10 mouse cellular contexts compared by ENCODE assay signal in genomic region chr5:144125979-144126755, GRCm38 (mm10). TPM values are rescaled to one million over a fixed set of nuclear protein-coding genes. Genes with fewer than 3 reads are reported as not detected.
DNase-seq lines count a peak whose midpoint lies in the region; ATAC-seq lines count a peak whose summit lies in the region.
"Had no signal": no experiment of that assay in that cellular context is flagged by ENCODE, and none has a peak within 500 bp of the region (broad histone marks: within the 10 kb centered on the region; RNA-seq: fewer than 3 reads in every experiment).

No protein-coding gene starts in this region.

- H3K36me3 ChIP-seq in hindbrain, embryonic 13.5 days: peaks cover 17% of the 10 kb centered on the region
- no peaks in the 10 kb centered on the region for H3K36me3 ChIP-seq in hindbrain, embryonic 11.5 days (ENCODE audit: control insufficient read depth, insufficient read depth, low read length)

- no peaks in the 10 kb centered on the region for H3K9me3 ChIP-seq in hindbrain, embryonic 13.5 days
- no peaks in the 10 kb centered on the region for H3K9me3 ChIP-seq in hindbrain, embryonic 11.5 days (ENCODE audit: control insufficient read depth, low read length)
- H3K9me3 ChIP-seq: embryonic facial prominence, embryonic 13.5 days had no signal

- H3K4me2 ChIP-seq in hindbrain, embryonic 13.5 days: no peak overlapping the region
- H3K4me2 ChIP-seq in hindbrain, embryonic 11.5 days (replicated peaks; ENCODE audit: low read depth, low read length): no peak overlapping the region
- H3K4me2 ChIP-seq: embryonic facial prominence, embryonic 13.5 days had no signal

- no peak for ATAC-seq in hindbrain, embryonic 13.5 days (ENCODE audit: low FRiP score)
- no peak for ATAC-seq in hindbrain, embryonic 11.5 days (ENCODE audit: low FRiP score)
- ATAC-seq in common myeloid progenitor, adult 5-6 weeks (replicated peaks; ENCODE audit: low read depth, poor library complexity, severe bottlenecking): peak; percentile 90
- peak; percentile 57; the same call in 1 of the 2 replicates for ATAC-seq in neutrophil, adult 5-6 weeks (ENCODE audit: extremely low read depth, insufficient number of reproducible peaks, low FRiP score, poor library complexity, severe bottlenecking)

- WGBS in hindbrain, embryonic 13.5 days: 79% methylated on average over 9 of the region's 9 CpGs
- WGBS in hindbrain, embryonic 11.5 days: 91% methylated on average over 9 of the region's 9 CpGs

- no peak overlapping the region for H3K4me3 ChIP-seq in hindbrain, embryonic 13.5 days
- no peak overlapping the region for H3K4me3 ChIP-seq in hindbrain, embryonic 11.5 days (ENCODE audit: low read depth, low read length)
- H3K4me3 ChIP-seq: embryonic facial prominence, embryonic 13.5 days had no signal

- no peak for DNase-seq in hindbrain, embryonic 11.5 days (ENCODE audit: low spot score)
- peak; percentile 65 for DNase-seq in CD4-positive helper T cell, adult 2 months (ENCODE audit: low read depth, low spot score)
- DNase-seq in ovary, adult 18-20 months (ENCODE audit: low spot score): no peak
- DNase-seq in cerebellum, postnatal 36 days: no peak
- no peak for DNase-seq in right cerebral cortex, postnatal 14 days

- peak overlapping the region; percentile 5; the same call in 1 of the 2 replicates for H3K27ac ChIP-seq in hindbrain, embryonic 13.5 days
- no peak overlapping the region for H3K27ac ChIP-seq in hindbrain, embryonic 11.5 days (ENCODE audit: low read depth, low read length)
- H3K27ac ChIP-seq: embryonic facial prominence, embryonic 13.5 days; macrophage had no signal

- no peaks in the 10 kb centered on the region for H3K27me3 ChIP-seq in hindbrain, embryonic 13.5 days
- no peaks in the 10 kb centered on the region for H3K27me3 ChIP-seq in hindbrain, embryonic 11.5 days (ENCODE audit: control insufficient read depth, insufficient read depth, low read length)
- H3K27me3 ChIP-seq: embryonic facial prominence, embryonic 13.5 days had no signal

- H3K9ac ChIP-seq in hindbrain, embryonic 13.5 days: no peak overlapping the region
- H3K9ac ChIP-seq in hindbrain, embryonic 11.5 days (ENCODE audit: low read depth, low read length): no peak overlapping the region
- H3K9ac ChIP-seq: embryonic facial prominence, embryonic 13.5 days had no signal

- H3K4me1 ChIP-seq in hindbrain, embryonic 13.5 days (replicated peaks): peaks cover 27% of the 10 kb centered on the region
- H3K4me1 ChIP-seq in hindbrain, embryonic 11.5 days (replicated peaks; ENCODE audit: control insufficient read depth, insufficient read depth, low read length): no peaks in the 10 kb centered on the region

RNA-seq across cellular contexts. Expression of gene Lmtk2, which starts 25.9 kb away (rescaled TPM):
- 7.2 and 7.5 TPM in 2 replicates for polyA plus RNA-seq in hindbrain, embryonic 13.5 days (2015; fragmentation: Nextera tagmentation; extraction: Ambion mirVana)
- polyA plus RNA-seq in hindbrain, embryonic 11.5 days (2014; fragmentation: Nextera tagmentation; extraction: Ambion mirVana): 5.6 and 5.8 TPM in 2 replicates
- 8.1 and 9.7 TPM in 2 replicates for total RNA-seq in common myeloid progenitor, adult 5-6 weeks (2017)
- total RNA-seq in neutrophil, adult 5-6 weeks (2017): 28.9 and 34.6 TPM in 2 replicates

Comparison
In these comparisons a context has a peak if more than half of its experiments do, and no peak if none do; other contexts are left out.
1. ATAC-seq: peak in common myeloid progenitor, adult 5-6 weeks (single experiment) and neutrophil, adult 5-6 weeks (single experiment); none in hindbrain, embryonic 13.5 days (single experiment) and hindbrain, embryonic 11.5 days (single experiment).